Mouse (Mus musculus): Measurements from ENCODE around the gene Zkscan4.

Zkscan4 gene

GRCm38 (mm10) chr13:21530136-21530535 lies 51.4 kb downstream of the Zkscan4 start:
- no peak for DNase-seq

- DNase-seq, result peak; percentile 76
These were observed 52.1 kb downstream of the Zkscan4 start, which contains the start of gene Zkscan8 for GRCm38 (mm10) chr13:21530781-21531201. Zkscan8 (minus strand) TSS chr13:21531120.
